Mouse (Mus musculus): ENCODE measurements around the gene Dnajb5. TPM values are rescaled to one million over a fixed set of nuclear protein-coding genes. Genes with fewer than 3 reads are reported as not detected.

Dnajb5 gene
- polyA plus RNA-seq, 1 experiment from 2014 or later, result 7.2 TPM

GRCm38 (mm10) chr4:43004951-43005350 is 55.3 kb downstream of the Dnajb5 start:
- no peak overlapping the region for H3K27ac ChIP-seq (ENCODE audit: low read length)
- 0 out of 2 replicates have a peak, but pooled peaks cover 6% of the 10 kb centered on the region for H3K4me1 ChIP-seq (ENCODE audit: control insufficient read depth, insufficient read depth, low read length)
- no peak overlapping the region for H3K4me3 ChIP-seq (ENCODE audit: low read length)

GRCm38 (mm10) chr4:43005765-43006164 is 56.2 kb downstream of the Dnajb5 start:
- H3K27ac ChIP-seq (ENCODE audit: low read length), result no peak overlapping the region
- 54% methylated on average over 2 of the region's 2 CpGs for WGBS
- no peak overlapping the region for H3K4me3 ChIP-seq (ENCODE audit: low read length)
- 0 out of 2 replicates have a peak, but pooled peaks cover 4% of the 10 kb centered on the region for H3K4me1 ChIP-seq (ENCODE audit: control insufficient read depth, insufficient read depth, low read length)
- no peaks in the 10 kb centered on the region for H3K9me3 ChIP-seq (ENCODE audit: control insufficient read depth, low read length)
- no peak for ATAC-seq
- no peaks in the 10 kb centered on the region for H3K27me3 ChIP-seq (replicated peaks; ENCODE audit: control insufficient read depth, insufficient read depth, low read length)
- no peak overlapping the region for H3K9ac ChIP-seq (ENCODE audit: low read depth, low read length)
- no peak overlapping the region for H3K4me2 ChIP-seq (ENCODE audit: low read depth, low read length)
- H3K36me3 ChIP-seq (ENCODE audit: control insufficient read depth, insufficient read depth, low read length), result no peaks in the 10 kb centered on the region

More at GRCm38 (mm10) chr4:43004951-43005350, 55.3 kb downstream of the Dnajb5 start:
- Histone ChIP-seq H3K27me3 (replicated peaks; ENCODE audit: control insufficient read depth, insufficient read depth, low read length) (no peaks in the 10 kb centered on the region), H3K9me3 (ENCODE audit: control insufficient read depth, low read length) (no peaks in the 10 kb centered on the region), H3K9ac (ENCODE audit: low read depth, low read length) (no peak overlapping the region), H3K4me2 (ENCODE audit: low read depth, low read length) (no peak overlapping the region), H3K36me3 (ENCODE audit: control insufficient read depth, insufficient read depth, low read length) (no peaks in the 10 kb centered on the region)
- ATAC-seq, result no peak
- 94% methylated on average over 3 of the region's 3 CpGs for WGBS

Other genes starting within 250 kb of the Dnajb5 start
- not detected in 2 replicates for gene 4930578G10Rik, start 214.3 kb upstream of the Dnajb5 start, polyA plus RNA-seq (2015; fragmentation: Nextera tagmentation; extraction: Ambion mirVana)
- 0.50 and 0.53 TPM in 2 replicates for gene Ccl19, start 193.2 kb upstream of the Dnajb5 start, polyA plus RNA-seq (2015; fragmentation: Nextera tagmentation; extraction: Ambion mirVana)
- 63.2 and 68.2 TPM in 2 replicates for gene Ccl21a, start 175.8 kb upstream of the Dnajb5 start, polyA plus RNA-seq (2015; fragmentation: Nextera tagmentation; extraction: Ambion mirVana)
- gene Fam205a1, start 95.9 kb upstream of the Dnajb5 start, polyA plus RNA-seq (2015; fragmentation: Nextera tagmentation; extraction: Ambion mirVana), result not detected in 2 replicates
- gene Gm12394, start 93.0 kb upstream of the Dnajb5 start, polyA plus RNA-seq (2015; fragmentation: Nextera tagmentation; extraction: Ambion mirVana), result 0.06 and 0.13 TPM in 2 replicates
- gene Fam205c, start 75.6 kb upstream of the Dnajb5 start, polyA plus RNA-seq (2015; fragmentation: Nextera tagmentation; extraction: Ambion mirVana), result 0.18 and 0.37 TPM in 2 replicates
- 0.73 and 0.83 TPM in 2 replicates for gene Phf24, start 33.2 kb upstream of the Dnajb5 start, polyA plus RNA-seq (2015; fragmentation: Nextera tagmentation; extraction: Ambion mirVana)
- gene 1700022I11Rik, start 19.8 kb downstream of the Dnajb5 start, polyA plus RNA-seq (2015; fragmentation: Nextera tagmentation; extraction: Ambion mirVana), result 0.22 TPM in 1 of 2 replicates, not detected in the other
- 448 and 464 TPM in 2 replicates for gene Vcp, start 50.7 kb downstream of the Dnajb5 start, polyA plus RNA-seq (2015; fragmentation: Nextera tagmentation; extraction: Ambion mirVana)
- 16.1 and 16.2 TPM in 2 replicates for gene Fancg, start 60.7 kb downstream of the Dnajb5 start, polyA plus RNA-seq (2015; fragmentation: Nextera tagmentation; extraction: Ambion mirVana)
- 29.6 and 30.3 TPM in 2 replicates for gene Pigo, start 76.0 kb downstream of the Dnajb5 start, polyA plus RNA-seq (2015; fragmentation: Nextera tagmentation; extraction: Ambion mirVana)
- 306 and 324 TPM in 2 replicates for gene Stoml2, start 81.9 kb downstream of the Dnajb5 start, polyA plus RNA-seq (2015; fragmentation: Nextera tagmentation; extraction: Ambion mirVana)
- 6.7 and 8.6 TPM in 2 replicates for gene Fam214b, start 96.4 kb downstream of the Dnajb5 start, polyA plus RNA-seq (2015; fragmentation: Nextera tagmentation; extraction: Ambion mirVana)
- 3.9 TPM in 2 replicates for gene Unc13b, start 109.1 kb downstream of the Dnajb5 start, polyA plus RNA-seq (2015; fragmentation: Nextera tagmentation; extraction: Ambion mirVana)